8 mouse cellular contexts compared by ENCODE assay signal in genomic region chr2:122630465-122631225, GRCm38 (mm10). TPM values are rescaled to one million over a fixed set of nuclear protein-coding genes. Genes with fewer than 3 reads are reported as not detected.
DNase-seq lines count a peak whose midpoint lies in the region; ATAC-seq and TF ChIP-seq lines count a peak whose summit lies in the region.

No protein-coding gene starts in this region.

- H3K4me2 ChIP-seq in forebrain, embryonic 13.5 days, result peak overlapping the region; percentile 91
- H3K4me2 ChIP-seq in liver, postnatal 0 days (ENCODE audit: low read depth, low read length), result peak overlapping the region; percentile 100
- peak overlapping the region; percentile 99 for H3K4me2 ChIP-seq in neural tube, embryonic 13.5 days

- no peaks in the 10 kb centered on the region for H3K27me3 ChIP-seq in forebrain, embryonic 13.5 days
- no peaks in the 10 kb centered on the region for H3K27me3 ChIP-seq in liver, postnatal 0 days (ENCODE audit: insufficient read depth, low read length)
- H3K27me3 ChIP-seq in neural tube, embryonic 13.5 days, result no peaks in the 10 kb centered on the region

- H3K9me3 ChIP-seq in forebrain, embryonic 13.5 days (replicated peaks), result no peaks in the 10 kb centered on the region
- H3K9me3 ChIP-seq in liver, postnatal 0 days (ENCODE audit: low read length), result no peaks in the 10 kb centered on the region
- no peaks in the 10 kb centered on the region for H3K9me3 ChIP-seq in neural tube, embryonic 13.5 days

- DNase-seq in ES-CJ7 (ENCODE audit: low read depth, low spot score), result peak; percentile 88
- peak; percentile 91 to 92 for DNase-seq in heart, postnatal 10 days
- peak; percentile 87 to 93 for DNase-seq in kidney, postnatal 4 days
- peak; percentile 82 for DNase-seq in liver, postnatal 0 days
- DNase-seq in telencephalon, adult 2 months (ENCODE audit: low read depth, low spot score), result peak; percentile 87

- peak overlapping the region; percentile 81 for H3K27ac ChIP-seq in forebrain, embryonic 13.5 days
- peak overlapping the region; percentile 77 for H3K27ac ChIP-seq in liver, postnatal 0 days (ENCODE audit: low read depth)
- peak overlapping the region; percentile 83 for H3K27ac ChIP-seq in neural tube, embryonic 13.5 days (replicated peaks)

- 0 out of 2 replicates have a peak, but pooled peaks have one; percentile 15 for TF ChIP-seq CTCF in liver, postnatal 0 days (IDR thresholded peaks at IDR 0.05; ENCODE audit: low read depth)

- H3K36me3 ChIP-seq in forebrain, embryonic 13.5 days (ENCODE audit: poor library complexity, severe bottlenecking), result peaks cover 20% of the 10 kb centered on the region
- peaks cover 9% of the 10 kb centered on the region; the same call in 1 of the 2 replicates for H3K36me3 ChIP-seq in liver, postnatal 0 days (replicated peaks; ENCODE audit: insufficient read depth, low read length)
- H3K36me3 ChIP-seq in neural tube, embryonic 13.5 days, result peaks cover 21% of the 10 kb centered on the region

- no peak for TF ChIP-seq EP300 in liver, postnatal 0 days (IDR thresholded peaks at IDR 0.05; ENCODE audit: low read depth)

- H3K9ac ChIP-seq in forebrain, embryonic 13.5 days, result peak overlapping the region; percentile 89
- peak overlapping the region; percentile 86 for H3K9ac ChIP-seq in liver, postnatal 0 days (replicated peaks)
- H3K9ac ChIP-seq in neural tube, embryonic 13.5 days, result peak overlapping the region; percentile 95

- WGBS in forebrain, embryonic 13.5 days, result under 1% methylated on average over 75 of the region's 75 CpGs
- WGBS in liver, postnatal 0 days (ENCODE audit: insufficient replicate concordance), result under 1% methylated on average over 75 of the region's 75 CpGs
- WGBS in neural tube, embryonic 13.5 days, result under 1% methylated on average over 75 of the region's 75 CpGs

- H3K4me1 ChIP-seq in forebrain, embryonic 13.5 days, result peaks cover 17% of the 10 kb centered on the region
- H3K4me1 ChIP-seq in liver, postnatal 0 days (ENCODE audit: insufficient read depth), result peaks cover 5% of the 10 kb centered on the region
- peaks cover 20% of the 10 kb centered on the region for H3K4me1 ChIP-seq in neural tube, embryonic 13.5 days (replicated peaks)

- peak; percentile 89 for ATAC-seq in cerebellum, adult (ENCODE audit: insufficient number of reproducible peaks, low FRiP score, low TSS enrichment)
- peak; percentile 87 for ATAC-seq in forebrain, embryonic 13.5 days
- ATAC-seq in liver, postnatal 0 days, result peak; percentile 82
- peak; percentile 87 for ATAC-seq in neural tube, embryonic 13.5 days (ENCODE audit: low read depth)

- intact Hi-C loops in heart, postnatal 10 days (cut with DNase I), result loop anchor here (10.0 kb wide), 1 partner anchor 124 kb away; no protein-coding TSS in a partner anchor

- H3K4me3 ChIP-seq in forebrain, embryonic 13.5 days, result peak overlapping the region; percentile 92
- peak overlapping the region; percentile 94 for H3K4me3 ChIP-seq in liver, postnatal 0 days (ENCODE audit: low read depth, low read length)
- peak overlapping the region; percentile 99 for H3K4me3 ChIP-seq in neural tube, embryonic 13.5 days

RNA-seq across cellular contexts. Expression of gene AA467197, which starts 6.1 kb away (rescaled TPM):
- polyA plus RNA-seq in forebrain, embryonic 13.5 days (2015; fragmentation: Nextera tagmentation; extraction: Ambion mirVana), result 0.60 TPM in 1 of 2 replicates, not detected in the other
- under 1 TPM in 1 of 2 experiments, not detected in 1; 0.45 TPM for total RNA-seq in heart, postnatal 10 days (2021)
- 6.0 and 6.8 TPM in 2 replicates for polyA plus RNA-seq in liver, postnatal 0 days (2015; fragmentation: Nextera tagmentation; extraction: Ambion mirVana)
- 0.43 TPM in 1 of 2 replicates, not detected in the other for polyA plus RNA-seq in neural tube, embryonic 13.5 days (2015; fragmentation: Nextera tagmentation; extraction: Ambion mirVana)

RNA-seq across cellular contexts. Expression of gene Gatm, which starts 19.5 kb away (rescaled TPM):
- polyA plus RNA-seq in forebrain, embryonic 13.5 days (2015; fragmentation: Nextera tagmentation; extraction: Ambion mirVana), result 16.2 and 17.3 TPM in 2 replicates
- total RNA-seq in heart, postnatal 10 days (2021), result 1 to 10 TPM; 7.5 to 8.2 TPM
- polyA plus RNA-seq in liver, postnatal 0 days (2015; fragmentation: Nextera tagmentation; extraction: Ambion mirVana), result 28.0 and 30.6 TPM in 2 replicates
- 28.1 and 31.1 TPM in 2 replicates for polyA plus RNA-seq in neural tube, embryonic 13.5 days (2015; fragmentation: Nextera tagmentation; extraction: Ambion mirVana)

Comparison
In these comparisons a context has a peak if more than half of its experiments do, and no peak if none do; other contexts are left out.
1. Peak in every context shown above with its lines: DNase-seq, ATAC-seq, H3K4me3 ChIP-seq and H3K27ac ChIP-seq.